Mouse (Mus musculus): Measurements from ENCODE around the gene Igfbp7.

DNA sequence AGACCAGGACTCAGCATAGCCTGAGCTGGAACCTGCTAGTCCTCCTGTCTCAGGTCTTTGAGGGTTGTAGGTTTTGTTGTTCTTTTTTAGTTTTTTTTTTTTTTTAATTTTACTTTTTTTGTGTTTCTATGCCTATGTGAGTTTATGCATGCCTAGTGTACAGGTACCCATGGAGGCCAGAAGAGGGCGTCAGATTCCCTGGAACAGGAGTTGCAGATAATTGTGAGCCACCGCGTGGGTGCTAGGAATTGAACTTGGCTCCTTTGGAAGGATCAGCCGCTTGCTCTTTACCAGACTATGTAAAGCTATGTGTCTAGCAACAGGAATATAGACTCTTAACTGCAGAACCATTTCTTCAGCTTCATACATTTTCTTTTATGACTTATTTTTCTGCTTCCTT is 93.6 kb downstream of the Igfbp7 start:
- TF ChIP-seq POLR2A (IDR thresholded peaks at IDR 0.05; ENCODE audit: control insufficient read depth in 1 of 2, insufficient read depth in 1 of 2, low read depth in 1 of 2, low read length in 2 of 2, poor library complexity in 1 of 2), result no peak
- TF ChIP-seq BHLHE40 (IDR thresholded peaks at IDR 0.05; ENCODE audit: borderline replicate concordance, low read depth, low read length), result no peak
- TF ChIP-seq TAL1 (IDR thresholded peaks at IDR 0.05; ENCODE audit: low read length), result no peak
- no peak for TF ChIP-seq UBTF (IDR thresholded peaks at IDR 0.05; ENCODE audit: borderline replicate concordance, insufficient read depth, low read depth, low read length)
- TF ChIP-seq CTCF (IDR thresholded peaks at IDR 0.05 in 2 of 3, conservative IDR thresholded peaks at IDR 0.05 in 1 of 3; ENCODE audit: control insufficient read depth in 1 of 3, insufficient read depth in 1 of 3, low read depth in 2 of 3, low read length in 3 of 3, poor library complexity in 1 of 3, severe bottlenecking in 1 of 3), result peak; percentile 7 to 35 (median 18); a peak in 3 of 6 replicates
- no peak for TF ChIP-seq SMC3 (IDR thresholded peaks at IDR 0.05; ENCODE audit: low read depth, low read length)
- no peak for TF ChIP-seq MAZ (IDR thresholded peaks at IDR 0.05; ENCODE audit: low read depth, low read length)
- TF ChIP-seq ZMIZ1 (IDR thresholded peaks at IDR 0.05; ENCODE audit: low read depth, low read length), result no peak
- no peak for TF ChIP-seq ZC3H11A (IDR thresholded peaks at IDR 0.05; ENCODE audit: low read depth, low read length)
- TF ChIP-seq NRF1 (IDR thresholded peaks at IDR 0.05; ENCODE audit: insufficient read depth, low read depth, low read length, poor library complexity, severe bottlenecking), result no peak

All from MEL (cell line).